Mouse (Mus musculus) T-cell, adult 2 months (primary cell): ENCODE results near the gene Ldlrad3.

Experiments used
- DNase-seq: peaks from one replicate; pipeline ENCODE4 v3.0.0; 2022; ENCODE audit warnings: low spot score

Gene Ldlrad3

DNA sequence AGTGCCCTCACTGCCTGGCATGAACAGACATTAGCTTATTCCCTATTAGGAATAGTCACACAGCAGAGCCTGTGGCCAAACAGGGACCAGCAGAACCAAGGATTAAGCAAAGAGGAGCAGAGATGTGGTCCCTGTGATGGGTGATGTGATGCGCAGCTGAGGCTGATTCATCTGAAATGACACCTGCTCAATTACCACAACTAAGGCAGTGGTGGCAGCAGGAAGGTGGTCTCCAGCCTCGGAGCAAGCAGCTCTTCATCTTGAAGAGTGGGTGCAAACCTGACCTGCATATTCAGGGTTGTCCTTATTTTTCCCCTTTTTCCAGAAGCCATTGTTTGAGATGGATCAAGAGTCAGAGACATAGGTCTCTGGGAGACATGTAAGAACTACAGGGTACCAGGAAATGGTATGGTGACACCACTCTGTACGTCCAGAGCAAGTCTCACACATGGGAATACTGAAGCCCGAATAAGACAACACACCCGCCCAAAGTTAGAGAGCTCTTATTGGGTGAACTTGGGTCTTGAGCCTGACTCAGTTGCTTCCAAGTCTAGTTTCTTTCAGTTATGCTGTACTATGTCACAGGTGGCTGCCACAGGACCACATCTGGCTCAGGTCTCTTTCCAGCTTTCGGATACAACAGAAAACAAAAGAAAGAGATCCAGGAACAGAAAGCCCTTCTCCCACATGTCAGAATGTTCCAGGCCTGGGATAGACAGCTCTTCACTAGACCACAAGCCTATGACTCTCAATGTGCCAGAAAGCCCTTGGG, 112.7 kb downstream of the Ldlrad3 start:
- DNase-seq: no peak

DNA sequence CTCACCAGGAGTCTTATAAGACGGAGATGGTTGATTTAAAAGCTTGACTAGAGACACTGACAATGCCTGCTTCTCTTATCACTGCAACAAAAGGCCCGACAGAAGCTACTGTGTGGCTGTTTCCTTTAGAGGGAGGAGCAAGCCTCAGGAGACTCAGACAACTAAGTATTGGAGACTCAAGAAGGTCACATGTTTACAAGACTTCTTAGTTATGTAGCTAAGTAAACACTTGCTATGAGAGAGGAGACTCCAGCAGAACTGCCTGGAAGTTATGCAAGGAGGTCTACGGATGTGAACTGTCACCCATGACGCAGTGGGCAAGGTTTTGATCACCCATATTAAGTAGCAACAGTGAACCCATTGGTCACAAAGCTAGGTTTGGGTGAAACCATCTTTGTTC, 113.3 kb downstream of the Ldlrad3 start:
- DNase-seq: no peak

DNA sequence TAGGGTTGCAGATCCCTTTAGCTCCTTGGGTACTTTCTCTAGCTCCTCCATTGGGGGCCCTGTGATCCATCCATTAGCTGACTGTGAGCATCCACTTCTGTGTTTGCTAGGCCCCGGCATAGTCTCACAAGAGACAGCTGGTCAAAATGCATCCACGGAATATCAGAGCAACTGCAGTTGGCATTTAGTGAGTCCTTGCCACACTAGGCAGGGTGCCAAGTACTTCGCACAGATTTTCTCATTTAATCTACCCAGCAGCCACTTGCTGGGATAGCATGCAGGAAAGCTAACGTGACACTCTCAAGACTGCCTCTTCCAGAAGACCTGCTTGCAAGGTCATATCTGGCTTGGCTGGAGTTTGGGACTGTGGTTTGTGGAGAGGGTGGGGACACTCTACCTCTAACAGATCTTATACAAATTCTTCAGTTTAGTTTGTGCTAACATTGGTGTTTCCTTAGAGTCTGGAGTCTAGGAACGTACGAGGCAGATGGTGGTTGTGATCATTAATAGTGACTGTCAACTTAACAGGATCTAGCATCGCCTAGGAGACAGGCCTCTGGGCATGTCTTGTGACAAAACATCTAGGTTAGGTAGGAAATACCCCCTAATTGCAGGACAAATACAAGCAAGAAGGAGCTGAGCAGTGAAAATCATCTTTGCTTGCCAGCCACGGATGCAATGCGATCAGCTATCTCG, 115.0 kb downstream of the Ldlrad3 start:
- DNase-seq: no peak

DNA sequence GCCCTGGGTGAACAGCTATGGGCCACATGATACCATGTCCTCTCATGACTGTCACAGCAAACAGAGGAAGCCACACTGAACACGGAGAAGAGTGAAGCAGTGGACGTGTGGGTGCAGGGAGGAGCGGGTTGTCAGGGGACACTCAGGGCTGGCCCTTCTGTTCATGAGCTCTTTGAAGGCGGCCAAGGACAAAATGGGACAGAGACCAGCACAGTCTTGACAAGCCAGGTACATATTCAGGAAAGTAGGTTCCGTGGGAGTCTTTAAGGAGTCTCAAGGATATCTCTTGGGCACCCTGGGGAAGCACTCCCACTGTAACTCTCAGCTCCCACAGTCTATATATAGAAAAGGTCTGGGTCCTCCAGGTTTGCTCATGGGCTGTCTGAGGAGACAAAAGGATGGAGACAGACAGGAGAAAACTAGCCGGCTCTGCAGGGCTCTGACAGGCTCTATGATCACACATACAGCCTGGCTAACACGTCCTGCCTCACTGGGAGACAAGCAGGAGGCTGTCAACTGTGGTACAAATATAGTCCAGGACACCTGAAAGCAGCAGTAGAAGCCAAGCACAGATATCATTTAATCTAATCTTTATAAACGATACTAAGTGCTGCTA, 121.3 kb downstream of the Ldlrad3 start:
- DNase-seq: no peak

DNA sequence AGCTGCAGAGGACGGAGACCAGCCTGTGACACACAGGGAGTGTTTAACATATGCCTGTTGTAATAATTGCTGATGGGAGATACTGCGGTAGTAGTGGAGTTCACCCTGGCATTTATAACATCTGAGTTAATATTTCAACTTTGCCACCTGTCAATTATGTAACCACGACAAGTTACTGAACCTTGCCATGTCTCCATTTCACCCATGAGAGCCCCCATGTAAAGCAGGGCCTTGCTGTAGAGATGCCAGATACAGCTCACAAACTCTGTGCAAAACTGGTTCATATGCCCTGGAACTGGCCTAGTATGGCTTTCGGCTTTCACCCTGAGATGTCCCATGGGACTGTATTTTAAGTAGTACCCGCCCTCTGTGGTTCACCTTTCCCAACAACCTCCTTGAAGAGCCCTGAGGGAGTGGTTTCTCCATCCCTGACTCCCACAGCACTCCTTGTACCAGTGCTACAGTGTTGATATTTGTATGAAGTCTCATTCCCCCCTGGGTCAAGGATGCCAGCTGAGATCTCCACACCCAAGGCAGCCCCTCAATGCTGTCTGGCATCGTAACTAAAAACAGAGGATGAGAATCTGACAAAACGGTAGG, 122.2 kb downstream of the Ldlrad3 start:
- DNase-seq: no peak

DNA sequence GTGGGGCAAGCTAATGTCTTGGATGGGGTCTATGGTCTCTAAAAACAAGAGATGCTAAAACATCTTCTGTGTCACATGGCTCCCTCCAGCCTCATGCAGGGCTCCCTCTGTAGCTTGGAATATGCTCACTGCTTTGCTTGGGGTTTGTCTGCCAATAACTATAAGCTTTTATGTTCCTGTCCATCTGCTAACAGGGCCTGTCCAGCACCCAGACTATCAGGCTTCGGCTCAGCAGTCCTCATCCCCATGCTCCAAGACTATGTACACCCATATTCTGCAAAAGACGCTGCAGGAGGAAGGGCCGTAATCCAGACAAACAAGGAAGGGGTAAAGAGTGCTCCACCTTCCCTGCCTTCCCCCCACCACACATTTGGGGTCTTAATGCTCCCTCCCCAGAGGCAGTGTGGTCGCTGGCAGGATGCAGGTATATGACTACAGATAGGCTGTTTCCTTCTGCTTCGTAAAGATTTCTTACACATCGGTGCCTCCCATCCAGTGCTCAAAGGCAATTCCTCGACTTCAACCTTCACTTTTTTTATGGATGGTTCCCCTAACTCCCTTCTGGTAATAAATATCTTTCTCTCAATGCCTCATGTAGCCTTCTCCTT, 123.2 kb downstream of the Ldlrad3 start:
- DNase-seq: no peak

DNA sequence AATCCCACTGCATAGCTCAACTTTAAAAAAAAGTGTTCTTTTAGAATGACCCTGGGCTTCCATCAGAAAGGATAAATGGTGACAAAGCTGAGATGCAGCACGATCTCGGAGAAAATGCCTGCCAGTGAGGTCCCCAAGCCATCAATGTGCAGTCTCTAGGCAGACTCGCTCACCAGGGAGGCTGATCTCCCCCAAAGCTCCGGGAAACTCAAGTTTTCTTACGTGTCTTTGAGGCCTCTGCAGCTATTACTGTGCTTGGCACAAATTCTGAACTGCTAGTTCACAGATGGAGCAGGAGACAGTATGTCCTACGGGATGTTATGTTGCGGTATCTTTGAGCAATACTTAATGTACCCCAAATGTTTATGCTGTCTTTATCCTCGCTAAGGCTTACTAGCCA, 124.3 kb downstream of the Ldlrad3 start:
- DNase-seq: no peak

DNA sequence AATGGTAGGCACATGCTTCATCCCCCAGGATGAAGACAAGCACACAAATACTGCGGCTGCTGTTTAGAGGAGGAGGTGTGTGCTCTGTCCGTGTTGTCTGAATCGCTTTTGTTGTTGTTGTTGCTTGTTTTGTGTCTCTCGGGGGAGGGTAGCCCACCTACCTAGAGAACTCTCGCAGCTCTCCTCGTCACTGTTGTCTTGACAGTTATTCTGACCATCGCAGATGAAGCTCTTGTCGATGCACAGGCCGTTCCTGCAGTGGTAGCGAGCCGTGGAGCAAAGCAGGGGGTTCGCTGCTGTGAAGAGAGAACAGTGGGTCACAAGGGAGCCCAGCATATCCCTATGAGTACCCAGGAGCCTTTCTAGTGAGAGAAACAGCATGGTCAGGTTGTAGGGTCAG, 128.4 kb downstream of the Ldlrad3 start:
- DNase-seq: no peak

DNA sequence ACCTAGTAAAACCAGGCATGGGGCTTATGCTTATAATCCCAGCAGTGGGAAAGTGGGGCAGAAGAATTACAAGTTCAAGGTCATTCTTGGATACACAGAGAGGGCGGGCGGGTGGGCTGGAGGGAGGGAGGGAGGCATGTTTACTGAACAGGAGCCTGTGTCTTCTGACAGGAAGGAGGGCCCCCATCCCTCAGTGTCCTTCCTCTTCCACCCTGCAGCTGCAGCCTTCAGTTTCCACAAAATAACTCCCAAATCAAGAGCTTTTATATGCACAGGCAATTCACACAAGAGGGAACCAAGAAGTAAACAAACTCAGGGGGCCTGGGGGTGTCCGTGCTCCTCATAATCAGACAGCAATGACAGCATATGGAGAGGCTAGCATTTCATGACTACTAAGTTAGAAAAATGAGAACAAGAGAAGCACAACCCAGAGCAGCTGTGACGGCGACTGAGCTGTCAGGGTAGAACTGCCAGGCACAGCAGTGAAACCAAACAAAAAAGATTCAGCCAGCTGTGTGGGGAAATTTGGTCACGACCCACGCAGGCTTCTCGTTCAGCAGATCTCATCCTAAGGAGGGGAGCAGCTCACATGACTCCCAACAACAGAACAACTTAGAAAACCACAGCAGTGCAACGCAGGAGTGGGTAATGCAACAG, 129.0 kb downstream of the Ldlrad3 start:
- DNase-seq: peak; percentile 55

DNA sequence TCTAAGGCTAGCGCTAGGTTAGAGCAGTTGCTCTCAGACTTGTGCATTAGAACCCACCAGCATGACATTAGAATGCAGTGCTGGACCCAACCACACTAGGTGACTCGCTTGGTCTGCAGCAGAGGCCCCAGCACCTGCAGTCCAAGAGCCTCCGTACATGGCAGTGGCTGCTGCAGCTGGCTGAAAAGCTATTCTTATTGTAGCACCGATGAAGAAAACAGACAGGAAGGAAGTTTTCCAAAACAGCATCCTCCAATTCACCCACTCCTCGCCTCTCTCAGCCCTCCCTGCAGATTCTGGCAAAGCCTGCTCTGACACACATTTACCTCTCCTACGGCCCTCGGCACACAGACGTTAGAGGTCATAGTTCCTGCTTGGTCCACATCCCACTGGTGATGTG, 130.0 kb downstream of the Ldlrad3 start:
- DNase-seq: no peak

DNA sequence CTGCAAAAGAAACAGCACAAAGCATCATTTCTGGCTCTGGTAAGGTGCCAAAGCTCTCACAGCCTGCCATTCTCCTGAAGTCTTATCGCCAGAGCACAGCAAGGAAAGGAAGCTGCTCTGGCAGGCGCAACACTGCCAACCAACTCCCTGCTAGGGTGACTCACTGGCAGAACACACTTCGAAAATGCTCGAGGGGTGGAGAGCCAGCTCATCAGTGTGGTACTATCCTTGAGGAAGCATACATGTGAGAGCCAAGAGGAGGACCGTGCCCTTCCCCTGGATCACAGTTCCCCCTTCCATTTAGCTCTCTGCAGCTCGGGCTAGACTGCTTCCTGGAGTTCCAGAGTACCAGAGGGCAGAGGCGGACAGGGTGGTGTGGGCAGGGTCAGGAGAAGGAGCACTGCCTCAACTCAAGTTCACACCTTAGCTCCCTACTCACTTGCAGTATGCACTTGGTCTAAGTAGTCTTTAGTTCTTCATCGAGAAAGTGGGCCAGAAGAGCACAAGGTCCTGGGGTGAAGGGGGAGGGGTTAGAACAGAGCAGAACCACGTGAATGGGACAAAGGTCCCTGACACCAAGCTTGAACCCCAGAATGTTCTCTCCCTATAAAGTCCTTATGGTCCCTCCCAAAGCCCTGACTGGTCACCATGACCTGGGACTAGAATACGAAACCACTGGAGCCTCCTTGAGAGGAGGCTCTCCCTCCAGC, 133.1 kb downstream of the Ldlrad3 start:
- DNase-seq: no peak

DNA sequence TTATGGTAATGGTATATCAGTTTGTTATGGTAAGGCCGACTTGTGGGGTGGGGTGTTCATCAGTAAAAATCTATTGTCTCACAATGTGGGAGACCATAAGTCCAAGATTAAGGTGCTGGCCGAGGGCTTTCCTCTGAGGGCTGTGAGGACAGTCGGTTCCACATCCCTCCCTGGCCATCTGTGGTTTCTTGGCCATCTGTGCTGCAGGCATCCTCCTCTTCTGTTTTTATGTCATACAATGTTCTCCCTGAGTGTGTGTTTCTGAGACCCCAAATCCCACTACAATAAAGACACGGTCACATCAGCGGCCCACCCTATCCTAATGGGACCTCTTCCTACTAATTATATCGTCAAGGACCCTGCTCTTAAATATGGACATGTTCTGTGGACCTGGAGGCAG, 133.8 kb downstream of the Ldlrad3 start:
- DNase-seq: no peak

DNA sequence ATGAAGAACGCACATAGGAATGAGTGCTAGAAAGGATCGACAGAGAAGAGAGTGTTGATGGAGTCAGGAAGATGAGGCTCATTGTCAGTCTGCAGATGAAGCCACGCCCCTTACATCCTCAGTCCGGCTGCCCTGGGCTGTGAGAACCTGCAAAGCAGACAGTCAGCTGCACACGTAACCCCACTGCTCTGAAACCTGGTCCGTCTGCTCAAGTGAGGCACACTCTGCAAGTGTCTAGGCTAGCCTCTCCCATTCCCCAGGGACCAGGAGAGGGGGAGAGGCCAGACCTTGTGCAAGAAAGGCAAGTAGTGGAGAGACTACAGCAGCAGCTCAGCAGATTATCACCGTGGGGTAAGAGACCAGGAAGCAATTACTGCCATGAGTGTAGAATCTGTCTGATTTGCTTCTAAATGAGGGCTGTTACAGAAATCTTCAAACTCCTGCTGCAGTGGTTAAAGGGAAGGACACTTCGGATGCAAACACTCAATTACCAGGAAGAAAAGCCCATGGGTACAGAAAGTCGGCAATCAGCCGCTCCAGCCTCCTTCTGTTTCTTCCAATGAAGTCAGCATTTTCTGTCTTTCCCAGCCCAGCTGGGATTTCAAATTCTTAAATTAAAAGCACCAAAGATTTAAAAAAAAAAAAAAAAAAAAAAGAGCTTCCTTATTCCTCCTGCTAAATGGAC, 136.2 kb downstream of the Ldlrad3 start:
- DNase-seq: no peak

DNA sequence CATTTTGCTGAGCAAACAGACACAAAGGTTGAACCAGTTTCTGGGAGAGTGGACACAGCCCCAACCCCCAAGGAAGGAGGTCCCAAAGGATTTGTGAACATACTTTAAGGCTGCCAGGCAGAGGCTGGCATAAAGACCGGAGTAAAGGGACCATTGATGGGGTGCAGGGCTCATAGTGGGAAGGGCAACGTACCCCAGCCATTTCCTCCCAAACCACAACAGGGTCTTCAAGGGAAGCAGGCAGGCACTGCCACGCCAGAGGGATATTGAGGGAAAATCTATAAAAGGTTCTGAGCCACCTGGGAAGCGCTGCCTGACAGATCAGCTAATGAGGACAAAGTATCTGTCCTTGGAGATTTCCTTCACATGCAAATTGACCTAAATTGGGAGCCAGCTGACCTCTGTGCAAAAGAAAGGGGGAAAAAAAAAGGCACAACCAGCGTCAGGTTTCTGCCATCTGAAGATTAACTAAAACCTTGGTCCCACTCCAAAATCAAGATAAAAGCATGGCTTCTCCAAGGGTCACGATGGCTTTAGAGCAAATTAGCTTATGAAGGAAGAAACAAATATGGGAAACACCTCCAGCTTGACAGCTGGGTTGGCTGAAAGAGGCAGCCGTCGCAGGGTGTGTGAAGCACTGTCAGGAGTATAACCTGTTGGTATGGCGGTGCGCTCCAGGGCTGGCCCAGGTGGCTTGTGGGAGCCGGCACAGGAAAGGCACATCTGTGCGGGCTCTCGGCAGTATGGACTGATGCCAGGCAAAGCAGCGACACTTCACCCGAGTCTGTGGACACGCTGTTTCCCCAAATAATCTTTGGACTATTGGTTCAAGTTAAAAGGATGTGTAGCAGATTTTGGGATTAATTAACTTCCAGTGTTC, 137.6 kb downstream of the Ldlrad3 start:
- no peak for DNase-seq

DNA sequence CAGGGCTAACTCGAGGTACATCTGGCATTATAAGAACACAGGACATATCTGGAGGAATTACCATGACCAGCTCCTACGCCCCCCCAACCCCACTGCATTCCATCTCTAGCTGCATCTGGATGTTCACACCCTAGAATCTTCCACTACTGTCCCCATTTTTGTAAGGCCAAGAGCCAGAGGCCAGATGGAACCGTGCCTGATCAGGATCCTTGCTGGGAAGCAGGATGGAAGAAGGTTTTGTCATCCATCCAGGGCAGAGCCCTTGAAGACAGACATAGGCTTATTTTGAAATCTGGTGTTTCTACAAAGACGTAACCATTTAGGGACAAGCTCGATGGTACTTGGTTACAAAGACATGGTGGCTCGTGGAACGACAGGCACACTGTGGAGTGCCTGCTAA, 139.7 kb downstream of the Ldlrad3 start:
- no peak for DNase-seq

DNA sequence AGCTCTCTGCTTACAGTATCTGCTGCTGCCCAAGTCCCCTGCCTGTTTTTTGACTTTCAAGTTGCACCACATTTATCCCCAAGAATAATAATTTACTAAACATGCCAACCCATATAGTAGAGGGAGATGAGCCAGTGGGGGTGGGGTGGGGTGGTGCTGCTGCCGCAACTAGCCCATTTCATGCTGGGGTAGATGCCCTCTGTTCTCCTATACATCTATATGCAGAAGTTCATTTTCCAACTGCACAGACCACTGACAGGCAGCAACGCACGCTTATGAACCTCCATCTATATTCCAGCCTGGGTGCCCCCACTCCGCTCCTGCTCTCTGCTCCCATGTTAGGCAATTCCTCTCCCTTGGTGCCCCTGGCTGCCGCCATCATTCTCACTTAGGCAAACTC, 145.7 kb downstream of the Ldlrad3 start:
- no peak for DNase-seq

DNA sequence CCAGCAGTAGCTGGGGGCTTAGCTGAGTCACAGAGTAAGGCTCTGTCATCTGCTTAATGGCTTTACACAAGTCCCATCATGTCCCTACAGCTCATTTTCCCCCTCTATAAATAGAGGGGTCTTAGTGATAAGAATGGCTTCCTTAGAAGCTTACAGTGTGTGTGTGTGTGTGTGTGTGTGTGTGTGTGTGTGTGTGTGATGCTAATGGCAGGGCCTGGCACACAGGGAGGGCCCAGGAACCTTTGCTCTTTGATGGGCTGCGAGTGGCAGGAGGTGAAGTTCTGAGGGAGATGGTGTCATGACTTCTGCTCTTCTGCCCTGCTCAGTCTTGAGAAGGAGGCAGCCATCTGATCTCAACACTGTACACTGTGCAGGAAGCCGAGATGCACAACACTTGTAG, 146.2 kb downstream of the Ldlrad3 start:
- DNase-seq: peak; percentile 29

DNA sequence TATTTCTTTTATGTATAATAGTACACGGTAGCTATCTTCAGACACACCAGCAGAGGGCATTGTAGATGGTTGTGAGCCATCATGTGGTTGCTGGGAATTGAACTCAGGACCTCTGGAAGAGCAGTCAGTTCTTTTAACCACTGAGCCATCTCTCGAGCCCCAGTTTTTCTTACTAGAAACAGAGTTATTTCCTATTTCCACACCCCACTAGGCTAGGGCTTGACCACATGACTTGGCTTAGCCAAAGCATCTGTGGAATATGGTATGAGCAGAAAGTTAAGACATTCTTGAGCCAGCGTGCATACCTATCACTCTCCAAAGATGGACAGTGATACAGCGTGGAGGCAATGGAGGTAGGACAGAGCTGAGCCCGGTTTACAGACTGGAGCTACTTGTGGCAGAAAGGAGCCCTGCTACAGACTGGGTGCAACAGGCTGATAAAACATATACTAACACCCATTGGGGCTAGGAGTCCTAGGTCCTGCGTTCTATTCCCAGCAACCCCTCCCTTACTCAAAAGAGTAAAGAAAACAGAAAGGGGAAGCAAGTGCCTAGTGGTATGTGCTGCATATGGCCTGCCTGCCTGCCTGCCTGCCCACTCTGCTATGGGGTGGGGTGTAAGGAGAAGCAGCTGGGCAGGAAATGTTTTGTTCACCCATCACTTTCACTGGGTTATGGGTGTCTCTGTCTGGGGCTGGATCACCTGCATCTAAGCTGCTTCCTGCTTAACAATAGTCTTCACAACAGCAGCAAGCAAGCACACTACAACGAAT, 147.1 kb downstream of the Ldlrad3 start:
- peak; percentile 63 for DNase-seq
